Mouse (Mus musculus) kidney, adult 8-10 months (tissue): Measurements from ENCODE around the gene Raver1.
A peak's percentile ranks its signal among the peaks of the same experiment; 100 is the strongest.

Source experiments
- DNase-seq, 2 experiments: peaks; one replicate each; pipeline ENCODE4 v3.0.0; 2022

Raver1 gene

GRCm38 (mm10) chr9:21091707-21092320 is at the start of gene Raver1, which contains the start of gene Gm38431:
Gene Raver1, minus strand, starts transcription at chr9:21092008.
Gene Gm38431, minus strand, starts transcription at chr9:21091997.
- DNase-seq, result peak; percentile 99

GRCm38 (mm10) chr9:21138386-21138785 is 46.6 kb upstream of the Raver1 start:
- no peak for DNase-seq

- DNase-seq, result peak in 1 of 2 experiments; percentile 70
These were observed 45.4 kb upstream of the Raver1 start for GRCm38 (mm10) chr9:21137229-21137628.

- DNase-seq, result no peak
These were observed 44.6 kb upstream of the Raver1 start for GRCm38 (mm10) chr9:21136401-21136800.

- no peak for DNase-seq
These were observed 44.2 kb upstream of the Raver1 start for GRCm38 (mm10) chr9:21135941-21136381.

GRCm38 (mm10) chr9:21135329-21135890 is 43.6 kb upstream of the Raver1 start:
- DNase-seq, result no peak

GRCm38 (mm10) chr9:21134595-21135328 is 43.0 kb upstream of the Raver1 start:
- peak; percentile 36 to 62 for DNase-seq

- DNase-seq, result no peak
These were observed 41.4 kb upstream of the Raver1 start for GRCm38 (mm10) chr9:21133064-21133707.

GRCm38 (mm10) chr9:21132102-21132775 is 40.4 kb upstream of the Raver1 start:
- peak in 1 of 2 experiments; percentile 43 for DNase-seq

GRCm38 (mm10) chr9:21131059-21131956 is 39.5 kb upstream of the Raver1 start, which contains the start of gene Tyk2:
Gene Tyk2, minus strand, starts transcription at chr9:21131243.
- peak; percentile 95 to 97 for DNase-seq

GRCm38 (mm10) chr9:21126259-21126627 is 34.4 kb upstream of the Raver1 start:
- DNase-seq, result no peak

- no peak for DNase-seq
These were observed 33.9 kb upstream of the Raver1 start for GRCm38 (mm10) chr9:21125502-21126258.

- no peak for DNase-seq
These were observed 33.0 kb upstream of the Raver1 start for GRCm38 (mm10) chr9:21124837-21125236.

- peak in 1 of 2 experiments; percentile 22 for DNase-seq
These were observed 29.7 kb upstream of the Raver1 start for GRCm38 (mm10) chr9:21121483-21121882.

- no peak for DNase-seq
These were observed 25.3 kb upstream of the Raver1 start for GRCm38 (mm10) chr9:21117073-21117472.

GRCm38 (mm10) chr9:21115105-21115504 is 23.3 kb upstream of the Raver1 start:
- no peak for DNase-seq

GRCm38 (mm10) chr9:21114190-21114589 is 22.4 kb upstream of the Raver1 start:
- DNase-seq, result no peak

- DNase-seq, result no peak
These were observed 21.9 kb upstream of the Raver1 start for GRCm38 (mm10) chr9:21113751-21114150.

- no peak for DNase-seq
These were observed 15.9 kb upstream of the Raver1 start for GRCm38 (mm10) chr9:21107607-21108237.
